In genomic region chr10:69947093-69947492, GRCm38 (mm10) we compare ENCODE assay signal across 16 mouse cellular contexts.
DNase-seq lines count a peak whose midpoint lies in the region; ATAC-seq and TF ChIP-seq lines count a peak whose summit lies in the region.
"Had no signal": no experiment of that assay in that cellular context is flagged by ENCODE, and none has a peak within 500 bp of the region (broad histone marks: within the 10 kb centered on the region; RNA-seq: fewer than 3 reads in every experiment).

No protein-coding gene starts in this region.

- H3K4me3 ChIP-seq in hindbrain, embryonic 13.5 days, result no peak overlapping the region
- H3K4me3 ChIP-seq in hindbrain, embryonic 10.5 days, result no peak overlapping the region
- no peak overlapping the region for H3K4me3 ChIP-seq in midbrain, embryonic 13.5 days (replicated peaks)
- no peak overlapping the region for H3K4me3 ChIP-seq in midbrain, embryonic 10.5 days
- H3K4me3 ChIP-seq in neural tube, embryonic 15.5 days (replicated peaks), result no peak overlapping the region
- H3K4me3 ChIP-seq in thymus, adult 2 months (ENCODE audit: control insufficient read depth, insufficient read depth, low read length), result no peak overlapping the region
- H3K4me3 ChIP-seq: embryonic facial prominence, embryonic 15.5 days; forebrain, embryonic 15.5 days; megakaryocyte, embryonic 14.5 days had no signal

- peaks cover 3% of the 10 kb centered on the region for H3K36me3 ChIP-seq in hindbrain, embryonic 13.5 days
- peaks cover 5% of the 10 kb centered on the region; the same call in 1 of the 2 replicates for H3K36me3 ChIP-seq in hindbrain, embryonic 10.5 days
- no peaks in the 10 kb centered on the region for H3K36me3 ChIP-seq in midbrain, embryonic 13.5 days
- peaks cover 6% of the 10 kb centered on the region; the same call in 1 of the 2 replicates for H3K36me3 ChIP-seq in midbrain, embryonic 10.5 days
- 0 out of 2 replicates have a peak, but pooled peaks cover 2% of the 10 kb centered on the region for H3K36me3 ChIP-seq in neural tube, embryonic 15.5 days
- H3K36me3 ChIP-seq in thymus, adult 2 months (ENCODE audit: control insufficient read depth, insufficient read depth, low read length), result no peaks in the 10 kb centered on the region
- H3K36me3 ChIP-seq: embryonic facial prominence, embryonic 15.5 days; forebrain, embryonic 15.5 days had no signal

- no peaks in the 10 kb centered on the region for H3K27me3 ChIP-seq in hindbrain, embryonic 13.5 days
- H3K27me3 ChIP-seq in hindbrain, embryonic 10.5 days (ENCODE audit: insufficient read depth, poor library complexity, severe bottlenecking), result no peaks in the 10 kb centered on the region
- H3K27me3 ChIP-seq in midbrain, embryonic 13.5 days, result no peaks in the 10 kb centered on the region
- H3K27me3 ChIP-seq in midbrain, embryonic 10.5 days (ENCODE audit: low read depth, poor library complexity, severe bottlenecking), result no peaks in the 10 kb centered on the region
- H3K27me3 ChIP-seq in neural tube, embryonic 15.5 days (replicated peaks), result no peaks in the 10 kb centered on the region
- H3K27me3 ChIP-seq in thymus, adult 2 months (ENCODE audit: control insufficient read depth, insufficient read depth, low read length), result no peaks in the 10 kb centered on the region
- H3K27me3 ChIP-seq: embryonic facial prominence, embryonic 15.5 days; forebrain, embryonic 15.5 days; megakaryocyte, embryonic 14.5 days had no signal

- no peak for ATAC-seq in hindbrain, embryonic 13.5 days (ENCODE audit: low FRiP score)
- no peak for ATAC-seq in midbrain, embryonic 13.5 days
- ATAC-seq in neural tube, embryonic 15.5 days (ENCODE audit: low FRiP score), result peak; percentile 36; the same call in 1 of the 2 replicates
- ATAC-seq: forebrain, embryonic 15.5 days; lung, postnatal 0 days had no signal

- no peak for TF ChIP-seq CTCF in thymus, adult 2 months (IDR thresholded peaks at IDR 0.05; ENCODE audit: borderline replicate concordance, control insufficient read depth, extremely low read depth, insufficient read depth, low read length, poor library complexity)

- TF ChIP-seq POLR2A in thymus, adult 2 months (IDR thresholded peaks at IDR 0.05; ENCODE audit: control insufficient read depth, extremely low read depth, insufficient read depth, low read length, poor library complexity), result no peak

- H3K4me1 ChIP-seq in hindbrain, embryonic 13.5 days (replicated peaks), result peaks cover 40% of the 10 kb centered on the region
- H3K4me1 ChIP-seq in hindbrain, embryonic 10.5 days (replicated peaks), result peaks cover 37% of the 10 kb centered on the region
- H3K4me1 ChIP-seq in midbrain, embryonic 13.5 days (replicated peaks), result peaks cover 33% of the 10 kb centered on the region
- peaks cover 51% of the 10 kb centered on the region for H3K4me1 ChIP-seq in midbrain, embryonic 10.5 days
- H3K4me1 ChIP-seq in neural tube, embryonic 15.5 days, result peaks cover 33% of the 10 kb centered on the region
- no peaks in the 10 kb centered on the region for H3K4me1 ChIP-seq in thymus, adult 2 months (replicated peaks; ENCODE audit: control insufficient read depth, insufficient read depth, low read length)
- H3K4me1 ChIP-seq: embryonic facial prominence, embryonic 15.5 days; megakaryocyte, embryonic 14.5 days had no signal

- WGBS in hindbrain, embryonic 13.5 days, result 83% methylated on average over 6 of the region's 6 CpGs
- WGBS in hindbrain, embryonic 10.5 days, result 89% methylated on average over 6 of the region's 6 CpGs
- WGBS in midbrain, embryonic 13.5 days, result 85% methylated on average over 6 of the region's 6 CpGs
- WGBS in midbrain, embryonic 10.5 days, result 88% methylated on average over 6 of the region's 6 CpGs
- WGBS in neural tube, embryonic 15.5 days, result 69% methylated on average over 6 of the region's 6 CpGs
- 86% methylated on average over 6 of the region's 6 CpGs for WGBS in thymus, adult 2 months

- H3K27ac ChIP-seq in hindbrain, embryonic 13.5 days, result peak overlapping the region; percentile 48; the same call in 1 of the 2 replicates
- H3K27ac ChIP-seq in hindbrain, embryonic 10.5 days, result no peak overlapping the region
- H3K27ac ChIP-seq in midbrain, embryonic 13.5 days, result peak overlapping the region; percentile 21; the same call in 1 of the 2 replicates
- H3K27ac ChIP-seq in midbrain, embryonic 10.5 days (replicated peaks), result no peak overlapping the region
- H3K27ac ChIP-seq in neural tube, embryonic 15.5 days (replicated peaks), result peak overlapping the region; percentile 65
- H3K27ac ChIP-seq in thymus, adult 2 months (ENCODE audit: control insufficient read depth, insufficient read depth, low read length), result no peak overlapping the region
- H3K27ac ChIP-seq: embryonic facial prominence, embryonic 15.5 days; forebrain, embryonic 15.5 days; liver, embryonic 14.5 days had no signal

- no peaks in the 10 kb centered on the region for H3K9me3 ChIP-seq in hindbrain, embryonic 13.5 days
- no peaks in the 10 kb centered on the region for H3K9me3 ChIP-seq in hindbrain, embryonic 10.5 days
- H3K9me3 ChIP-seq in midbrain, embryonic 13.5 days, result no peaks in the 10 kb centered on the region
- H3K9me3 ChIP-seq in midbrain, embryonic 10.5 days (replicated peaks), result no peaks in the 10 kb centered on the region
- H3K9me3 ChIP-seq in neural tube, embryonic 15.5 days (replicated peaks), result no peaks in the 10 kb centered on the region
- H3K9me3 ChIP-seq: embryonic facial prominence, embryonic 15.5 days; forebrain, embryonic 15.5 days had no signal

- no peak for DNase-seq in hindbrain, embryonic 10.5 days (ENCODE audit: low spot score)
- DNase-seq in midbrain, embryonic 10.5 days (ENCODE audit: low spot score), result no peak
- peak; percentile 47 for DNase-seq in cerebellum, adult 8-10 months
- no peak for DNase-seq in thymus, adult 2 months
- DNase-seq: gastrocnemius, postnatal 10 days; heart, postnatal 14 days; kidney, postnatal 14 days; thymus, adult 18-20 months had no signal

- H3K4me2 ChIP-seq in hindbrain, embryonic 13.5 days, result no peak overlapping the region
- H3K4me2 ChIP-seq in midbrain, embryonic 13.5 days (replicated peaks), result no peak overlapping the region
- no peak overlapping the region for H3K4me2 ChIP-seq in neural tube, embryonic 15.5 days
- H3K4me2 ChIP-seq: embryonic facial prominence, embryonic 15.5 days; forebrain, embryonic 15.5 days had no signal

- H3K9ac ChIP-seq in hindbrain, embryonic 13.5 days, result no peak overlapping the region
- H3K9ac ChIP-seq in midbrain, embryonic 13.5 days (replicated peaks), result no peak overlapping the region
- H3K9ac ChIP-seq in neural tube, embryonic 15.5 days (replicated peaks), result no peak overlapping the region
- H3K9ac ChIP-seq: embryonic facial prominence, embryonic 15.5 days; forebrain, embryonic 15.5 days; liver, embryonic 14.5 days had no signal

Comparison
In these comparisons a context has a peak if more than half of its experiments do, and no peak if none do; other contexts are left out.
1. H3K27ac ChIP-seq: peak in hindbrain, embryonic 13.5 days (single experiment), midbrain, embryonic 13.5 days (single experiment) and neural tube, embryonic 15.5 days (single experiment); none in hindbrain, embryonic 10.5 days (single experiment), midbrain, embryonic 10.5 days (single experiment) and thymus, adult 2 months (single experiment).